Mouse (Mus musculus) embryonic fibroblast, embryonic 13.5 days (primary cell): Measurements from ENCODE around the gene Mrpl10. TPM values are rescaled to one million over a fixed set of nuclear protein-coding genes. Genes with fewer than 3 reads are reported as not detected.

Experiments used
- H3K27ac ChIP-seq: 2 replicates; pipeline ENCODE4 v1.5.1; 2012; ENCODE audit warnings: low read length, control low read depth, inconsistent platforms; ENCODE audit not compliant: insufficient read depth
- H3K4me1 ChIP-seq: 2 replicates; pipeline ENCODE4 v1.6.1; 2011; ENCODE audit warnings: low read length; ENCODE audit not compliant: control insufficient read depth, insufficient read depth
- H3K4me3 ChIP-seq: 2 replicates; pipeline ENCODE4 v1.5.1; 2011; ENCODE audit warnings: mild to moderate bottlenecking, control low read depth, low read length; ENCODE audit not compliant: insufficient read depth
- CTCF ChIP-seq: IDR thresholded peaks from 2 replicates; pipeline ENCODE4 v1.5.1; 2011; ENCODE audit warnings: mild to moderate bottlenecking, control low read depth, low read length, moderate library complexity, borderline replicate concordance; ENCODE audit not compliant: insufficient read depth
- POLR2A ChIP-seq: IDR thresholded peaks from 2 replicates; pipeline ENCODE4 v1.6.1; 2011; ENCODE audit warnings: low read depth, mild to moderate bottlenecking, control low read depth, low read length, moderate library complexity
- polyA plus RNA-seq: library from polyadenylated mRNA; stranded (reverse); fragments of >200 nt; gene quantifications from 2 replicates; pipeline ENCODE4 v1.2.4, GENCODE M21; 2011; ENCODE audit warnings: low read depth; ENCODE audit not compliant: missing spikeins, insufficient read length

Gene Mrpl10
- polyA plus RNA-seq: 62.8 and 64.8 TPM in 2 replicates

DNA sequence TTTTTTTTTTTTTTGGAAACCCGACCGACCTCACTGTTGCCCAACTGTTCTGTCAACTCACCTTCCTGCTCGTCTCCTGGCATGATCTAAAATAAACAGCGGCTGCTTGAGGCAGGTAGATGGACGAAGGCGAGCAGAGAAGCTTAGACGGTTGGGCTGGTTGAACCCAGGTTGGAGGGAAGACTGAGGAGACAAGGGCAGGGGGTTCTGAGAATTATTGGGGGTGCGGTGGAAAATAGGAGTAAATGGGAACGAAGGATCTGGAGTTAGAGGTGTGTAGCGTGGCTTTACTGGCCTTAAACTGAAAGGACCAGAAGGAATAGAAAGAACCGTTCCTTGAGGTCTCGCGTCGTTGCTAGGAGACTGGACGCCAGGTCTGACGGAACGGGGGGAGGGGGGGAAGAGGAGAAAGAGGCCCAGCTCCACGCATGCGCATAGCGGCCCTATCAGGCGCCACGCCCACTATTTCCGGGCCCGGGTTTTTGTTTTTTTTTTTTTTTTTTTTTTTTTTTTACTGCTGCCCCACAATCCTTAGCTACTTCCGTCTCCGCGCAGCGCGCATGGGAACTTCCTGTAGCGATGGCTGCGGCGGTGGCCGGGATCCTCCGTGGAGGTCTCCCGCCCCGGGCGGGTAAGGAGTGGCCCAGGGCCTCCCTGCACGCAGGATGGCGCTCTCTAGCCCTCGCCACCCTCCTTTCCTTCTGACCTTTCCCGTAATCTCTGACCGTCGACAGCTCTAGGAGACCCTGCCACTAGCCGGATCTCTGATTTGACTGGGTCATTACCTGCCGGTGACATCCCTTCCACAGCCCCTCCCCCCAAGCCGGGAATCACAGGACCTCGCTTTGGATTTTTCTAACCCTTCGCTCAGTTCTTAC lies at the start of gene Mrpl10, which contains the start of gene Lrrc46:
Gene Mrpl10, plus strand, starts transcription at position 539 of the 878 bp plus-strand sequence.
Gene Lrrc46, minus strand, starts transcription at position 386 of the 878 bp plus-strand sequence.
- no peak for TF ChIP-seq CTCF
- TF ChIP-seq POLR2A: peak; percentile 86
- Histone ChIP-seq H3K4me3 (peak within 1 kb of the TSS; percentile 89), H3K27ac (no peak within 1 kb of the TSS), H3K4me1 (no peaks in the 10 kb centered on the region; the same call in 1 of the 2 replicates)

DNA sequence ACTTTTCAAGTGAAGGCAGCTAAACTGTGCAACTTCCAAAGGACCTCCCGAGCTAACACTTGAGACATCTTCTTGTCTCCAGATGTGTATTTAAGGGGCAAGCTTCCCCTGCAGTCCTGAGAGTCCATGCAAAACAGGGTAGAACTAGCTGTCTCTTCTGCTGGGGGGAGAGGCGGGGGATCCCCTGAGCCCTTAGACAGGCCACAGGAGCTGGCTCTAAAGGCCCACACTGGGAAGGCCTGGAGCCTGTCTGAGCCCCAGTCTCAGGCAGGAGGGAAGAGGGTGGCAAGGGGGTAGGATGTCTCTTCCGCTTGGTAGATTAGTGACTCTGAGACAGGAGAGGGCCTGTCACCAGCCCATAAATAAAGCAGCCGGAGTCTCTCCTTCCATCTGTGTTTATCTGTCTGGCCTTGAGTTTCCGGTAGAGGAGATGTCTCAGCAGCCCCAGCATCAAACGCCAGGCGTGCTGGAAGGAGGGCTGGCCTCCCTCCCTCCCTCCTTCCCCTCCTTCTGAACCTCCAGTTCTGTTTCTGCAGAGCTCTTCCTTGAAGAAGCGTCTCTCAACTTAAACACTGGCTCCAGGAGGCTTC lies 48.5 kb upstream of the Mrpl10 start:
- no peak overlapping the region for H3K27ac ChIP-seq
- no peak overlapping the region for H3K4me3 ChIP-seq
- H3K4me1 ChIP-seq: no peaks in the 10 kb centered on the region
- TF ChIP-seq CTCF (no peak), POLR2A (no peak)

DNA sequence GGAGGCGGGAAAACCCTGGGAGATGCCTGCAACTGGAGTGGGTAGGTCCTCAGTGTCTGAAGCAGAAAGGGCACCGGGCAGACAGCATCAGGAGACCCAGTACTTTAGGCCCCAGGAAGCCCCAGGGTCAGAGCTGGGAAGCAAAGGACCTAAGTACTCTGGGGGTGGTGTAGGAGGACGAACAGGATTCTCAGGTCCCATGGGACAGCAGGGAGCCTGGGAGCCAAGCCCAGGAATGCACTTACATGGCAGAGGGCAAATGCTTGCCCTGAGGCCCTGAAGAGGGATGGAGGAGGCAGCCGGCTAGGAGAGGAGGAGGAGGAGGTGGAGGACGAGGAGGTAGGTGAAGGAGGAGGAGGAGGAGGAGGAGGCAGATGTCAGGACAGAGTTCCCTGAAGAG lies 46.3 kb upstream of the Mrpl10 start:
- Histone ChIP-seq H3K27ac (no peak overlapping the region), H3K4me1 (no peaks in the 10 kb centered on the region)
- TF ChIP-seq CTCF (no peak), POLR2A (no peak)

DNA sequence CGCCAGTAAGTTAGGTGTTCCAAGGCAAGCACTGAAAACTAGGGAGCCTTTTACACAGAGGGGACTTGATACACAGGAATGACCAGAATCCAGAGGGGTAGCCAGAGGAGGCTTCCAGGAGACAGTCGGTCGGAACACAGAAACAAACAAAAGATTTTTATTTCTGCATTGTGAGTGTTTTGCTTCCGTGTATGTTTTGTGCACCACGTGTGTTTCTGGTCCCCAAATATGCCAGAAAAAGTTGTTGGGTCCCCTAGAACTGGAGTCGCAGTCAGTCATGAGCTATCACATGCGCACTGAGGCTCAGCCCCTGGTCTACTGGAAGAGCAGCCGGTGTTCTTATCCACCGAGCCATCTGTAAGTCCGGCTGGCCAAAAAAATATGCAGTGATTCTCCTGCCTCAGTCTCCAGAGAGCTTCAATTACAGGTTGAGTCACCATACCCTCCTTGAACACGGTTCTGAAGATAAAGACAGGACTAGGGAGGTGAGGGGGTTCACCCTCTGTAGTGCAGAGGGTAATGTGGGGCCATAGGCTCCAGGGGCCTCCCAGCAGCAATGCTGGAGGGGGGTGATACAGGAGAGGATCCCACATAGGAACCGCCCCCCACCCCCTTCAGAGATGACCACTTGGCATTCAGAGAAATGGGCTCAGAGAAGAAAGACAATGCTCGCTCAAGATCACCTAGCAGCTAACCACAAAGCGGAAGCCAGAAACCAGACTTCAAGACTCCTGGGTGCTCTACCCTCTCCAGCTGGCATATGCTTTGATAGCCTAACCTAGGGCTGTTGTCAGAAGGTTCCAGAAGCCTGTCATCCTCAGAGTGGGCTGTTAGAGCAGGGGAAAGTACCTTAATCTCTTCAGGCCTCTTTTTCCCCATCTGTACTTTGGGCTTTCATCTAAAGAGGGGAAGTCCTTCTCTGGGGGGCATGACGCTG lies 45.3 kb upstream of the Mrpl10 start:
- H3K4me1 ChIP-seq: no peaks in the 10 kb centered on the region
- H3K27ac ChIP-seq: no peak overlapping the region
- H3K4me3 ChIP-seq: no peak overlapping the region
- no peak for TF ChIP-seq POLR2A
- no peak for TF ChIP-seq CTCF

More for the DNA sequence above, 46.3 kb upstream of the Mrpl10 start:
- no peak overlapping the region for H3K4me3 ChIP-seq

DNA sequence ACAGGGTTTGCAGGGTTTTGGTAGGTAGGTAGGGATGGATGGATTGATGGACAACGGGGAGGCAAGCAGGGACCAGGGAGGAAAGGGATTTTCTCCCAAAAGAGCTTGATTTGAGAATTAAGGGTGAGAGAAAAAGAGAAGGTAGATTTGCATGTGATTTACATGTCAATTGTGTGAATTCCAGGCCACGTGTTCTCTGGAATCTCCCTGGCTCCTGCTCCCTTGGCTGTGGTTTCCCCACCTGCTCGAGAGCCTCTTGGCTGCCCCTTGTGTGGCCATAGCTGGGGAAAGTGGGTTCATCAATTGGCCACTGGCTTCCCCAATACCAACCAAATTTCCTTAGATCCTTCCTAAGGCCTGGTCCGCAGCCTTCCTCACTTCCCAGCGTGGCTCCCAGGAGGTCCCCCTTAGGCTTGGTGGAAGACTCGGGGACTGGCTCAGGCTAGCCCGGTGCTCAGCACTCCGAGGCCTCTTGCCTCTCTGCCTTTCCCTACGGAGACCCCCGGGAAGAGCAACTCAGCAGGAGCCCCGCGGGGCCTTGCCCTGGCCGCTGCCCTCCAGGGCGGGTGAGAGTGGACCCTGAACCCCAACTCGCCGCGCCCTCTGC lies 44.5 kb upstream of the Mrpl10 start:
- no peak overlapping the region for H3K27ac ChIP-seq
- TF ChIP-seq CTCF (no peak), POLR2A (no peak)
- H3K4me1 ChIP-seq: no peaks in the 10 kb centered on the region
- no peak overlapping the region for H3K4me3 ChIP-seq

DNA sequence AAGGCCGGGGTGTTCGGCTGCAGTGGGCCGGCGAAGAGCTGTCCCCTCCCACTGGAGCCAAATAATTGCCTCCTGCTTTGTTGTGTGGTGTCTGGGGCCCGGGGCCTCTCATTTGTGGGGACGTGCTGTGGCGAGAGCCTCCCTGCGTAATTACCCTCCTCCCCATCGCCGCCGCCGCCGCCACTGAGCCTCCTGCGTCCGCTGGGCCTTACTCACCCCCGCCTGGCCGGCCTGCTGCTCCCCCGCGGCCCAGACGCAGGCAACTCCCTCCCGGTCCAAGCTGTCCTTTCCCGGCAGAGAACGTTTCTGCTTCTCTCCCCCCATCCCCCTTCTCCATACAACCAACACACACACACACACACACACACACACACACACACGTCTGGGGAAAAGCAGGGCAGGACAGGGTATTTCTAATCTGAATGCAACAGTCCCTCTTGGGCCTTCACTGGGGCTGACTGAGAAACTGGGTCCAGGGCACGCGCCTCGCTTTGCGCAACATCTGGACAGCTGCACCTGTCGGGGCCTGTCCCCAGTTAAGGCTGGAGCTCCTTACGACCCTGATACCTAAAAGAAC lies 43.9 kb upstream of the Mrpl10 start:
- Histone ChIP-seq H3K4me3 (no peak overlapping the region), H3K4me1 (no peaks in the 10 kb centered on the region), H3K27ac (no peak overlapping the region)
- no peak; the same call in 1 of the 2 replicates for TF ChIP-seq POLR2A

DNA sequence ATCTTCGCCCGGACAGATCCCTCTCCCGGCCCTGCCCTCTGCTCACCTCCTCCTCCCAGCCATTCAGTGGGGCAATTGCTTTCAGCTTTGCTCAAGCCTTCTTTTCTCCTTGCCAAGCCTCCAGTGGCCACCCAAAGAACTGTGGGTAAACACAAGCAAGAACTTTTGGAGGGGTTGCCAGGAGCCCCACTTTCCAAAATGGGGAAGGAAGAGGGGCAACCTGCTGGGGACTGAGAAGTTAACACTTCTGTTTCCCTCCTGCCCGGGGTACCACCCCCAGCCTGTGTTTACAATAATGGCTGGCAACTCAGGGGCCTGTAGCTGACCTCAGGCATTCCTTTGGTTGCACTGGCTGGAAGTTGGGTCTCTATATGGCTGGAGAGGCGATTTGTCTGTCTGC lies 38.2 kb upstream of the Mrpl10 start:
- TF ChIP-seq CTCF (no peak), POLR2A (no peak)

DNA sequence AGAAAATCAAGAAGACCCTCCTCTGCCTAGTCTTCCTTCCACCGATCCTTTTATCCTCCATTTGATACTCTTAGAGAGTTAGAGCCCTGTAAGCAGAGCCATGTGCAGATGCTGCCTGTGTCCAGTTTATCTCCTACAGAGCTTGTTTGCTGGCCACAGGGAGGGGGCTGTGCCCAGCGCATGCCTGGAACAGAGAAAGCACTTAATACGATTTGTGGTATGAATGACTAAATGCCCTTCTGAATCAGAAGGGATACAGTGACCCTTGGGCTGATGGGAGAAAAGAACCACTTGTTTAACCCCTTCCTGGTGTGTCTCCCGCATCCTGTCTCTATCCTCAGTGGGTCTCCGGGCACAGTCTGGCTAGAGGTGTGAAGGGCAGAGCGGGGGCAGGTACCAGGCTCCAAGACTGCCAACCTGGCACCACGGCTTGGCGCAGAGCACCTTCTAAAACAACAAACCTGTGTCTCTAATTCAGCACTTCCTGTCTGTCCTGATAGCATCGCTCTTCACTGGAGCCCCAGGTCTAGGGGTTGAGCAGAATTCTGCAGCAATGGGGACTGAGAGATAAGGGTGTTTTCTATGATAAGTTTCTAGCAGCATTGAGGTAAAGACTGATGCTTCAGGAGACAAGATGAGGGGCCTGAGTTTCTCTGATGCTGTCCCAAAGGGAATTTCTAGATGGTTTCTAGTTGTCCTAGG lies 34.1 kb upstream of the Mrpl10 start:
- no peak for TF ChIP-seq CTCF
- TF ChIP-seq POLR2A: no peak
- H3K4me3 ChIP-seq: no peak overlapping the region
- H3K27ac ChIP-seq: no peak overlapping the region
- H3K4me1 ChIP-seq: peaks cover 3% of the 10 kb centered on the region; the same call in 1 of the 2 replicates

More for the DNA sequence above, 38.2 kb upstream of the Mrpl10 start:
- Histone ChIP-seq H3K27ac (no peak overlapping the region), H3K4me1 (peaks cover 3% of the 10 kb centered on the region; the same call in 1 of the 2 replicates), H3K4me3 (no peak overlapping the region)
